Comparison of ENCODE assay signal across 9 mouse cellular contexts in genomic region chr8:106336561-106336960, GRCm38 (mm10). TPM values are rescaled to one million over a fixed set of nuclear protein-coding genes. Genes with fewer than 3 reads are reported as not detected.
DNase-seq lines count a peak whose midpoint lies in the region; ATAC-seq and TF ChIP-seq lines count a peak whose summit lies in the region.
"Had no signal": no experiment of that assay in that cellular context is flagged by ENCODE, and none has a peak within 500 bp of the region (broad histone marks: within the 10 kb centered on the region; RNA-seq: fewer than 3 reads in every experiment).

No protein-coding gene starts in this region.

- ATAC-seq in frontal cortex, adult (ENCODE audit: low TSS enrichment), result peak; percentile 27; the same call in 1 of the 2 replicates
- ATAC-seq in neural tube, embryonic 15.5 days (ENCODE audit: low FRiP score), result peak; percentile 45

- peak overlapping the region; percentile 67 for H3K4me2 ChIP-seq in neural tube, embryonic 15.5 days

- H3K4me1 ChIP-seq in cerebellum, adult 2 months (ENCODE audit: control insufficient read depth, insufficient read depth, low read length), result peaks cover 6% of the 10 kb centered on the region; the same call in 1 of the 2 replicates
- peaks cover 50% of the 10 kb centered on the region for H3K4me1 ChIP-seq in neural tube, embryonic 15.5 days

- H3K9me3 ChIP-seq in neural tube, embryonic 15.5 days (replicated peaks), result no peaks in the 10 kb centered on the region

- no peak overlapping the region for H3K27ac ChIP-seq in cerebellum, adult 2 months (ENCODE audit: insufficient read depth, low read length)
- peak overlapping the region; percentile 92 for H3K27ac ChIP-seq in neural tube, embryonic 15.5 days (replicated peaks)
- H3K27ac ChIP-seq: macrophage had no signal

- DNase-seq in gastrocnemius, postnatal 14 days, result peak; percentile 6
- no peak for DNase-seq in gastrocnemius, postnatal 4 days (ENCODE audit: low spot score in 2 of 2)
- peak; percentile 47 to 67 for DNase-seq in cerebellum, adult 2 months
- peak; percentile 67 to 77 for DNase-seq in layer of hippocampus, postnatal 36 days
- DNase-seq in c-Kit-positive CD71-positive TER-119-positive erythroid progenitor cells, embryonic 14.5 days (ENCODE audit: low spot score), result no peak
- no peak for DNase-seq in T-cell, adult 2 months (ENCODE audit: low spot score)

- H3K36me3 ChIP-seq in neural tube, embryonic 15.5 days, result no peaks in the 10 kb centered on the region

- intact Hi-C loops in gastrocnemius, postnatal 14 days (cut with DNase I; ENCODE audit: low total_unique reads), result loop anchor here (10.0 kb wide), 1 partner anchor 68 kb away; no protein-coding TSS in a partner anchor

- TF ChIP-seq POLR2A in cerebellum, adult 2 months (IDR thresholded peaks at IDR 0.05; ENCODE audit: borderline replicate concordance, insufficient read depth, low read length), result no peak

- WGBS in cerebellum, adult 2 months, result under 1% methylated on average over 41 of the region's 41 CpGs
- WGBS in neural tube, embryonic 15.5 days, result under 1% methylated on average over 41 of the region's 41 CpGs

- peak overlapping the region; percentile 72 for H3K9ac ChIP-seq in neural tube, embryonic 15.5 days (replicated peaks)

- no peak for TF ChIP-seq CTCF in cerebellum, adult 2 months (IDR thresholded peaks at IDR 0.05; ENCODE audit: borderline replicate concordance, insufficient read depth, low read depth, low read length)

- H3K4me3 ChIP-seq in cerebellum, adult 2 months (replicated peaks; ENCODE audit: insufficient read depth, low read depth, low read length), result peak overlapping the region; percentile 70
- peak overlapping the region; percentile 81 for H3K4me3 ChIP-seq in neural tube, embryonic 15.5 days (replicated peaks)

- no peaks in the 10 kb centered on the region for H3K27me3 ChIP-seq in cerebellum, adult 2 months (ENCODE audit: control insufficient read depth, insufficient read depth, low read length)
- H3K27me3 ChIP-seq in neural tube, embryonic 15.5 days (replicated peaks), result no peaks in the 10 kb centered on the region

RNA-seq across cellular contexts. Expression of gene Smpd3, which starts 1.2 kb away (rescaled TPM):
- total RNA-seq in gastrocnemius, postnatal 14 days (2021), result 1 to 10 TPM; 1.4 TPM
- total RNA-seq in gastrocnemius, postnatal 4 days (2021), result 1 to 10 TPM; 1.3 to 2.0 TPM
- 8.7 and 9.2 TPM in 2 replicates for polyA plus RNA-seq in cerebellum, adult 2 months (2012; rRNA removed)
- 10 to 100 TPM; 72.6 to 77.2 TPM for total RNA-seq in layer of hippocampus, postnatal 36 days (2021)
- 45.1 and 50.1 TPM in 2 replicates for polyA plus RNA-seq in neural tube, embryonic 15.5 days (2015; fragmentation: Nextera tagmentation; extraction: Ambion mirVana)

Comparison
In these comparisons a context has a peak if more than half of its experiments do, and no peak if none do; other contexts are left out.
1. DNase-seq: peak in gastrocnemius, postnatal 14 days (single experiment), cerebellum, adult 2 months (2 of 2) and layer of hippocampus, postnatal 36 days (2 of 2); none in gastrocnemius, postnatal 4 days (0 of 2), c-Kit-positive CD71-positive TER-119-positive erythroid progenitor cells, embryonic 14.5 days (single experiment) and T-cell, adult 2 months (single experiment).
2. RNA of gene Smpd3, which starts 1.2 kb away (total RNA-seq): 72.6 to 77.2 TPM in layer of hippocampus, postnatal 36 days; 1.3 to 2.0 TPM in gastrocnemius, postnatal 4 days and 1.4 TPM in gastrocnemius, postnatal 14 days; every median in the first group is over 10 times any median in the second.